Mouse (Mus musculus) spleen, embryonic (tissue): Measurements from ENCODE around the gene Tbp.
"Not testable (repeated sequence)": the region's sequence is repeated elsewhere in the genome, so short reads cannot be mapped to it uniquely, and the experiment has no call there.

ENCODE experiments used
- CTCF ChIA-PET: fragments of 350-600 bp; sonication (Branson Sonifier 250); formaldehyde crosslinking; loops from one replicate; lab custom pipeline; 2022; lab: Charles Lee

Tbp gene

DNA sequence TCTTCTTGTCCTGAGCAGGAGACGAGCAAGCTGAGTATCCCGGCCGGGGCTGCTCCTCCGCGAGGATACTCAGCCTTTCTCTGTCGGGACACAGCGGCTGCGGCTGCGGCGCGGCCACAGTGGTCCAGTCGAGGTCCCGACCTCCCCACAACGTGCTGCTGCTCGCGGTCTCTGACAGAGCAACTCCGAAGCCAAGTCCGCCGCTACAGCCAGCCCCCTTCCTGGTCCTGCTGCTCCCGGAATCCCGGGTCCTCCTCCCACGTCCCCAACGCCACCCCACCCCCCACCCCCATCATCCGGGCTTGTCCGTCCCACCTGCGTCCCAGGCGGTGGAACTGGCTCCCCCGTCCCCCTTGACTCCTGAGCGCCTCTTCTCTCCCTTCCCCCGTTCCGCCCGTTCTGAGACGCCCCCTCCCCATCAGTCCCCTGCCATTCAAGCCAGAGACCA lies 36.8 kb downstream of the Tbp start:
- CTCF ChIA-PET = no interaction called here

DNA sequence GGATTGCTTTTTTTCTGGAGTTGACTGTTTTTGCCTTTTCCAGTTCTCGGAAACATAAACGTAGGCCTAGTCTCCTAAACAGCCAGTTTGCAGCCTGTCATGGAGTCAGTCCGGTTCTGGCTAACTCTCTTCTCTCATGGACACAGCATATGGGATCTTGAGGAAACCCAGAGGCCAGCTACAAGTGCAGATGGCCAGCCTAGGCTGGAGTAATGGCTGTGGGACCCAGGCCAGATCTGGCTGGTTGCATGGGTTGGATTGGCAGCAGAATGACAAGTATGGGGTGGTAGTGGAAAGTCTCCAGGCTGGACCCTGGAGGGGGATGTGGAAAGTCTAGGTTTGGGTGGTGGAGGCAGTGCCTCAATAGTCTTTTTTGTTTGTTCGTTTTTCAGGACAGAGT lies 40.6 kb downstream of the Tbp start:
- CTCF ChIA-PET = no interaction called here

DNA sequence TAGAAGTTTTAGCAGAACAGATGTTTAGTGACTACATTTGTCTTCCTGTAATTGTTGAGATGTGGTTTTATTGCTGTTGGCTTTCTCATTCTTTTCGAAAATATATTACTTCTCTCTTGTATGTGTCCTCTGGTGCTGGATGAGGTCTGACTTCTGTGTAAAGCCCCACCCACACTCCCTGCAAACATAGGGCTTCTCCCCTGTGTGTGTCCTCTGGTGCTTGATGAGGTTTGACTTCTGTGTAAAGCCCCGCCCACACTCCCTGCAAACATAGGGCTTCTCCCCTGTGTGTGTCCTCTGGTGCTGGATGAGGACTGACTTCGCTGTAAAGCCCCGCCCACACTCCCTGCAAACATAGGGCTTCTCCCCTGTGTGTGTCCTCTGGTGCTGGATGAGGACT lies 44.2 kb downstream of the Tbp start:
- CTCF ChIA-PET = not testable (repeated sequence)

DNA sequence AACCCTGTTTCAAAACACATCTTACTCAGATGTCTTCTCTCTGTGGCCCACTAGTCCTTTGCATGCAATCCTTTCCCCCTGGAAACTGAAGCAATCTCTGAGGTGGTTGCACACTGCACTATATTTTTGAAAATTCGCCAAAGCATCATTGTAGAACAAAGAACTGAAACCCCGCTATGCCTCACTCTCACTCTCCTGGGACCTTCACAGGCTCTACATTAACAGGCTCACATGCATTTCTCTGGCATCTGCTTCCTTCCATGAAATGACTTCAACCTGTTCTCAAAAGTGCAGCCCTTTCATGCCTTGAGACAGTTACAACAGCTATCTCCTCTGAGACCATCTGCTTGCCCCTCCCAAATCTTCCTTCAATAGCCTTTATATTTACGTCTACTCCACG lies 46.8 kb downstream of the Tbp start:
- CTCF ChIA-PET = no interaction called here

DNA sequence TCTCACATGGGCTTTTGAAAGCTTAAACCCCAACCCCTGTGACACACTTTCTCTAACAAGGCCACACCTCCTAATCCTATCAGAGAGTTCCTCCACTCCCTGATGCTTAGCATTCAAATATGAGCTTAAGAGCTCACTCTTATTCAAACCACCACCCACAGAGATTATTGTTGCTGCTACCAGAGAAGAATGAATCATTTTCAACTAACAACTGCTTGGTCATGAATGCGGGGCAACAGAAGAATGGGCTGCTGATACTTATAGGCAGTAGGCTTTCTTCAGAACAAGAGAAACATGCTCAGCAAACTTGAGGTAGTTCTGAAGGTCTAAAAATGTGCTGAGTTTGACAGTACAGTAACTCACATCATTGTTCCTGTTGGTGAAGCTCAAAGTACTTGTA lies 50.0 kb downstream of the Tbp start:
- CTCF ChIA-PET = no interaction called here

DNA sequence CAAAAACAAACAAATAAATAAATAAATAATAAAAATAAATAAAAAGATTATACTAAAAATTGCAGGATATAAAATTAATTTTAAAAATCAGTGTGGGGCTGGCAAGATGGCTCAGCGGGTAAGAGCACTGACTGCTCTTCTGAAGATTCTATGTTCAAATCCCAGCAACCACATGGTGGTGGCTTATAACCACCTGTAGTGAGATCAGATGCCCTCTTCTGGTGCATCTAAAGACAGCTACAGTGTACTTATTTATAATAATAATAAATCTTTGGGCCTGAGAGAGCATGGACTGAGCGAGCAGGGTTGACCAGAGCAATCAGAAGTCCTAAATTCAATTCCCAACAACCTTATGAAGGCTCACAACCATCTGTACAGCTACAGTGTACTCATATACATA lies 60.3 kb downstream of the Tbp start:
- CTCF ChIA-PET = interaction anchor here (0.6 to 0.7 kb wide), 2 partner anchors 29 to 66 kb away, joined by 3 to 5 read pairs; no protein-coding TSS in a partner anchor

DNA sequence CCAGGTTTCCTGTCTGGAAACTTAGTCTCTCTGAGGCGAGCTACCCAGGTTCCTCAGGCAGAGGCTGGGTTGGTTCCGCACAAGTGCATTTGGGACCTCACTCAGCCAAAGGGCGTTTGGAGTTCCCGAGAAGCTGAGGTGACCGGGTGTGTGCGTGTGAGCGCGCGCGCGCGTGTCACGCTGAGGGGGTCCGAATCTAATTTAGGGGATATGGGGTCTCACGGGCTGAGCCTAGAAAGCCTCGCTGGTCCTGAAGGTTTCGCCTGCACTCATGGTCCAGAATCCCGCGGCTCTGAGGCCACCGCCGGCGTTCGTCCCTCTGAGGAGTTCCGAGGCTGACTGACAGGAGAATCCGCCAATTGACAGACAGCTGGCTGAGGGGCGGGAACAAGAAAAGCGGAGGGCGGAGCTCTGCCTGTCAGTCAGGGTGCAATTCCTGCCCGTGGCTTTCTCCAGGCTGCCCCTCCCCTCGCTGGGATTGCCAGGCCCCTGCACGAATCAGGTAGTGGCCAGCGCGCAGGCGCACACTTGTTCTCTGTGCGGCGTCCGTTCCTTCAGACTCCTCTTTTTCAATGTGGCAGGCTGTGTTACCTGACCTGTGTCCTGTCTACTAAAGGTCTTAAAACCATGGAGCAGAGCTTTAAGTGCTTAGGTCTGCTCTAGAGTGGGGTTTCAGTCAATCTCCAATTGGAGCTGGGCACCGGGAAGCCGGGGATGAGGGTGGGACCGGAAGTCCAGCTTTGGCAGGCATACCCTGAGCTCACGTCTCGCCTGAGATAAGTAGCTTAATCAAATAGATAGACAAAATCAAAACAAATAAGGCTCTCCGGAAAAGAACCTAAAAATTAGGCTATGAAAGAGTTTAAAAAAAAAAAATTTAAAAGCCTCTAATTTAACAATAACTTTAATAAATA lies 64.6 kb downstream of the Tbp start, which contains the start of gene Prdm9:
TSS of gene Prdm9 (minus strand) at position 341 of the 914 bp plus-strand sequence.
- CTCF ChIA-PET = no interaction called here

DNA sequence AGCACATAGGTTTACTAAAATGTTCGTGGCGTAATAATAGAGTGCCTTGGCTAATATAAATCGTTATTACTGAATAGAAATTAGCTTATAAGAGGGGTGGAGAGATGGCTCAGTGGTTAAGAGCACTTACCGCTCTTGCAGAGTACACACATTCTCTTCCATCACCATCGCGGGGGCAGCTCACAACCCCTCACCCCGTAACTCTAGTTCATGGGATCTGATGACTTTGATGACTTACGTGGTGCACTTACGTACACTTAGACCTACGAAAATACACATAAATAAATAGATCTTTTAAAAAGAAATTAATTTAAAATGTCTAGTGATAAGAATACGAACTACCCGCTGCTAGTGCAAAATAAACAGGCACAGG lies 65.2 kb downstream of the Tbp start:
- CTCF ChIA-PET = no interaction called here

DNA sequence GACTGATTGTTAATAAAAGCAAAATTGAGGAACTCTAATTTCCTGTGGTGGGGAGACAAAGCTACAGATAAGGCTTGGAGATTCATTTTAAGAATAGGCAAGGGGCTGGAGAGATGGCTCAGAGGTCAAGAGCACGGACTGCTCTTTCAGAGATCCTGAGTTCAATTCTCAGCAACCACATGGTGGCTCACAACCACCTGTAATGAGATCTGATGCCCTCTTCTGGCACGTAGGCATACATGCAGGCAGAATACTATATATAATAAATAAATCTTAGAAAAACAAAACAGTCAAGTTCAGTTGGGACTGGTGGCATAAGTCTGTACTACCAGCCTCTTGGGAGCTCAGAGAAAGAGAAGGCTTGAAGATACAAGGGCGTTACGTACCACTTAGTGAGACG lies 67.2 kb downstream of the Tbp start:
- CTCF ChIA-PET = no interaction called here

DNA sequence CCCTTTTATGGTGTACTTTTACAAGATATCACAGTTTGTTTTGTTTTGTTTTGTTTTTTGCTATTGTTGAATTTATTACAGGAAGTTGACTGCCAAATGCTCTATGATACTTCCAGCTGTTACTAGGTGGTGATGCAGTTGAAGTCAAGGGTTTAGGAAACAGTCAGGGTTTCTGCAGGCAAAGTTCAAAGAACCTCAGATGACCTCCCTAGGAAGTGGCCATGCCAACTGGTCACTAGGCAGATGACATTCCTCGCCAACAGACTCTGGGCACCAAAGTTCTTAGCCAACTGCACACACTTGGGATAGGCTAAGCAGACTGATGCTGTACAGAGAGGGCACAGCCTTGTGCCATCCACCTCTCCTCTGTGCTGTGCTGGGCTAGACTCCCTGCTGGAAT lies 75.4 kb downstream of the Tbp start:
- CTCF ChIA-PET = no interaction called here

DNA sequence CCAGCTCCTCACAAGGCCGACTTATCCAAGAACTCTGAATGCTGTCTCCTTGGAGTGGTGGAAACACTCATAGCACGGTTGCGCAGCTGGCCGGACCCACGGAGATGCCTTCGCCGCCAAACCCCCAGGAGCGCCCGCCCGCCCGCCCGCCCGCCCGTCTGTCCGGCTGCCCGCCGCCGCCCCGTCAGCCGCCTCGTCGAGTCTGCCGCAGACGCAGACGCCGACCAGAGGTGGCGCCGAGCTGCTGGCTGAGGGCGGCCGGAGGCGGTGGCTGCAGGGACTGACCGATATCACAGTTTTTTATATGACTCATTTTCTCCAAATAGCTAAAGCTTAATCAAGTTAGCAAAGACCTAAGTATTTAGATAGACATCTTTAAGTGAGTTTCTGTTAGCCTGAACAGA lies 77.6 kb downstream of the Tbp start:
- CTCF ChIA-PET = interaction anchor here (0.5 kb wide), 1 partner anchor 303 kb away, joined by 4 read pairs; no protein-coding TSS in a partner anchor
